Mouse (Mus musculus): ENCODE results near the gene Mpv17l2. TPM values are rescaled to one million over a fixed set of nuclear protein-coding genes. Genes with fewer than 3 reads are reported as not detected.

Gene Mpv17l2
- polyA plus RNA-seq, 1 experiment = 29.1 TPM

DNA sequence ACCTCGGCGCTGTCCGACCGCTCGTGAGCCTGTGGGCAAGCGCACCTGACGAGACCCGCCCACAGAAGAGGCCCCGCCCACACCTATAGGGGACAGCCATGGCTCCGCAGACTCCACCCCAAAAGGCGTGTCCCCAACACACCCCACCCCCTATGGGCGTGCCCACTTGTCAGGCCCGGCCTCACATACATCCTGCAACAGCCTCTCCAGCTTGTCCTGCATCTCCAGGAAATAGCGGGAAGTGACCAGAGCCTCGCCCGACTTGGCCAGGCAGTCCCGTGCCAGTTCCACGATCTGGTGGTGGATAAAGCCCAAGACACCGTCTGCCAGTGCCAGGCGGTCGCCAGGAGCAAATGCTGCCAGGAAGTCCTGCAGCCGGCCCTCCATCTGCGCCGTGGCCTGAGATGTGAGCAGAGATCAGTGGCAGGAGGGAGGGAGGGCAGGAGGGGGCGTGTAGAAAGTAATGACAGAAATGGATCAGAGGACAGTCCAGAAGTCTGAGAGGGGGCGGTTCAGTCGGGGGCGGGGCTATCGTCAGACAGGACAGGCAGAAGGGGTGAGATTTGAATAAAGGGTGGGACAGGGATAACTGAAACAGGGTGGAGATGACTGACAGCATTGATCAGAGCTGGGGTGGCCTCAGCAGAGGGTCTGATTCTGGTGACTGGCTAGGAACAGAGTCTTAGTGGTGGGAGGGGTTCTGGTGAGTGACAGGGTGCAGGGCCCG, 27.4 kb upstream of the Mpv17l2 start:
- DNase-seq (ENCODE audit: low read depth) = peak; percentile 55
- no peak for TF ChIP-seq CTCF (IDR thresholded peaks at IDR 0.05; ENCODE audit: borderline replicate concordance, extremely low read depth, insufficient read depth, insufficient read length)
- no peak for TF ChIP-seq POLR2A (IDR thresholded peaks at IDR 0.05; ENCODE audit: borderline replicate concordance, extremely low read depth, insufficient read depth, insufficient read length, poor library complexity, severe bottlenecking)

DNA sequence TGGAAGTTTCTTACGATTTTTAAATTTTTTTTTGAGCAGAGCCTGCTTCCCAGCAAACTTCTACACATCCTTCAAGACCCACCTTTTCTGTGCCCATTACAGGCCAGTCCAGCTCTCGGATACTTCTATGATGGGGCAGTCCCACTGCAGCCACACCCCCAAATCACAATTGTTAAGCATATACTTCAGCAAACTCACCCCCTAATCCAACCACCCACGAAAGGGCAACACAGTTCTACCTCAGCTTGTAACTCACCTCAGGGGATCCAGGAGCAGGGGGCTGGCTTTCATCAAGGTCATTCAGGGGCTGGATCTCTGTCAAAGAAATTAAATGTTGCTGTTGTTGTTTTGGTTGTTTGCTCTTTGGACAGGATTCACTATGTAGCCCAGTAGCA, 26.3 kb upstream of the Mpv17l2 start:
- no peak for DNase-seq (ENCODE audit: low read depth)
- no peak for TF ChIP-seq CTCF (IDR thresholded peaks at IDR 0.05; ENCODE audit: borderline replicate concordance, extremely low read depth, insufficient read depth, insufficient read length)
- no peak for TF ChIP-seq POLR2A (IDR thresholded peaks at IDR 0.05; ENCODE audit: borderline replicate concordance, extremely low read depth, insufficient read depth, insufficient read length, poor library complexity, severe bottlenecking)

DNA sequence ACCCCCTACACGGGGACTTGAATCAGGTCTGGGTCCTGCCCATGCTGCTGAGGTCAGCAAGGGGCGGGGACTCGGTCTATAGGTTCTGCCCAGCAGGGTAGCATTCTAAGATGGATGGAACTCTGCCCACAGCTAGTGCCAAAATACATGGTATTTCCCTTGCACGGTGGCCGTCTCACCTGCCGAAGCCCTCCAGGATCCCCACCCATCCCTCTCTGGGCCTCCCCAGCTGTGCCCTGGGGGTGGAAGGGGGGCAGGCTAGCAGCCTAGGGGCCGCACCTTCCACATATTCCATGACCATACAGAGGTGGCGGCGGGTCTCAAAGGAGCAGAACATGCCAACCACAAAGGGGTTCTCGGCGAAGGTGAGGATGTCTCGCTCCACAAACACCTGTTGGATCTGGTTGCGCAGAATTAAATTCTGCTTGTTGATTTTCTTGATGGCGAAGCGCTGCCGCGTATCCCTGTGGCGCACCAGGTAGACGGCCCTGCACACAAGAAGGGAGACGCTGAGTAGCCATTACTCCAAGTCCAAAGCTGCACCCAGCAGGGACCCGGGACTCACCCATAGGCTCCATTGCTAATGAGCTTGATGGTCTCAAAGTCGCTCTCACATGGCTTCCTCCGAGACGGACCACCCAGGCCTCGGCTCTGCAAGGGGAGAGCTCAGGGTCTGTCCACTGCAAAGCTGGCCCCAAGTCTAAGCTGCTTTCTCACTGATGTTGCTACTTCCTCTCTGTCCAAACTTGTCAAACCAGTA, 25.7 kb upstream of the Mpv17l2 start:
- DNase-seq (ENCODE audit: low read depth) = no peak
- TF ChIP-seq CTCF (IDR thresholded peaks at IDR 0.05; ENCODE audit: borderline replicate concordance, extremely low read depth, insufficient read depth, insufficient read length) (no peak), POLR2A (IDR thresholded peaks at IDR 0.05; ENCODE audit: borderline replicate concordance, extremely low read depth, insufficient read depth, insufficient read length, poor library complexity, severe bottlenecking) (no peak)

DNA sequence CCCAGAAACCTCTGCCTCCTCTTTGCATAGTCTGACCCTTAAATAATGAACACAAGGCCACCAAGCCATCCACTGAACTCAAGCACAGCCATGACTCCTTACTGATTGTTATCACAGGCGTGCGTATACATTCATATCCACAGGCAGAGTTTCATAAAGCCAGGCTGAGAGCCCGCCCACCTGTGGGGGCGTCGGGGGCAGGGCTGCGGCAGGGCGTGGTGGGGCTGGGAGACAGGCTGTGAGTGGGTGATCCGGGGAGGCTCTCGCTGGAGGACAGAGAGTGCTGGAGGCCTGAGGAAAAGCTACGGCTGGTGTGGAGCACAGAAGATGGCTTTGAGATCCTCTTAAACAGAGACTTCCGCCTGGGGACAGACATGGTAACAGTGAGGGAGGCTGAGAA, 19.3 kb upstream of the Mpv17l2 start:
- DNase-seq (ENCODE audit: low read depth) = no peak
- TF ChIP-seq POLR2A (IDR thresholded peaks at IDR 0.05; ENCODE audit: borderline replicate concordance, extremely low read depth, insufficient read depth, insufficient read length, poor library complexity, severe bottlenecking) (no peak), CTCF (IDR thresholded peaks at IDR 0.05; ENCODE audit: borderline replicate concordance, extremely low read depth, insufficient read depth, insufficient read length) (no peak)

DNA sequence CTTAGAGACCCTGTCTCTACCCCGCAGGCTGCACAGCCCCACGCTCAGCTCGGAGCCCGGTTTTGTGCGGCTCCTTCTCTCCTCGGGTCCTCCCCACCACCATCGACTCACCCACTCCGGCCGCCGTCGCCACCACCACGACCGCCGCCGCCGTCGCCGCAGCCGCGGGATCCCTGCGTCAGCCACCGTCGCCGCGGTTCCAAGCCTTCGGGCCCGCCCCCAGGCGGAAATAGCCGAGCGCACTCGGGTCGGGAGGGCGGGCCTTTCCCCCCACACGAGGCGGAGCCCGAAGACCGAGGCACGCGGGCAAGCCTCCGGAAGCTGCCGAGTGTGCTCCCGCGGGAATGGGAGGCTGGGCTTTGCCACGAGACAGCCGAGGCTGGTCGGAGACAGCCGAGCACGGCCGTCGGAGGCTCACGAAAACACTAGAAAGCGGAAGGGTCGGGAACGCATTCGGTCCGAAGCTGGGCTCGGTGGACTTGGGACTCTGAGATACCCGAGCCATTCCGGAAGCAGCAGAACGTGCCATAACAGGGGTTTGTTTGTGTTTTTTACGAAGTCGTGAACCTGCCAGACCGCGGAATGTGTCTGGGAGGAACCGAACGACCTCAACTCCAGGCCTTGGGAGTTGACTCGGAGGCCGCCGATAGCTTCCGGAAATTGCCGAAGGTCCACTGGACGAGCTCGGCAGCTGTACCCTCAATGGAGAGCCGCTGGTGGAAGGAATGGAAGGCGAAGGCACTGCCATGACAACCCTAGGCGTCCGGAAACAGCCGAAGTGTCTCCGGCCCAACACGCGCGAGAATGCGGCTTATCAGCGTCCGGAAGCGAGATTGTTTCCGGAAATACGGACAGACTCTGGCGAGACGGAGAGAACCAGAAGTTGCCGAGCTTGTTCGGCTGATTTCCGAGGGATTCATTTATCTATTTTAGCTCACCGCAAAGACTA, 16.0 kb upstream of the Mpv17l2 start, which contains the start of gene Pik3r2:
Gene Pik3r2, minus strand, starts transcription at position 218 of the 949 bp plus-strand sequence.
- TF ChIP-seq POLR2A (IDR thresholded peaks at IDR 0.05; ENCODE audit: borderline replicate concordance, extremely low read depth, insufficient read depth, insufficient read length, poor library complexity, severe bottlenecking) = peak; percentile 96
- TF ChIP-seq CTCF (IDR thresholded peaks at IDR 0.05; ENCODE audit: borderline replicate concordance, extremely low read depth, insufficient read depth, insufficient read length) = peak; percentile 7; the same call in 1 of the 2 replicates
- peak; percentile 99 for DNase-seq (ENCODE audit: low read depth)

DNA sequence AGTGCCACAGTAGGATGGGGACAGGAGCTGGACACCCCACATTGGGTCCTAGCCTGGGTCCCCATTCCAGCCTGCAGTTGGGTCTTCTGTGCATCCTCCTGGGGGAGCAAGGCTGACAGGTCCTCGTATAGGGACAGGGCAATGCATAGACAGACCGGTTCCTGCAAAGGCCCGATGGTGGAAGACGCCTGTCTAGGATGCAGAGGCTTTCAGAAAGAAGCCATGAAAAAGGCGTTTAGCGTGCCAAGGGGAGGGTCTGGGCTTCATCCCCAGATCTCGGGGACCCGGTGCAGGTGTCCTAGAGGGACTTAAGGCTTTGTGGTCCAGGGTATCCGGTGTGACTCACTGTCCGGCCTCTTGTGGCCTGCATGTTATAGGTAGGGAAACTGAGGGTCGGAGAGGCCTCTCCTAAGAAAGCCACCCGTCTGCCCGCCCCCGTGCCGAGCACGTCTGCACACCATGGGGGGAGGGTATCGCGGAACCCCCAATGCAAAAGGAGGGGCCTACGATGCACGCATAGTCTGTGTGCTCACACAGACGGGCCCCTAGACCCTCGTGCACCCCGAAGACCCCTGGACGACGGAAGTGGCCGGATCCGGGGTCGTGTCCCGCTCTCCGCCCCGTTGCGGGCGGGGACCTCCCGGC, 15.2 kb upstream of the Mpv17l2 start:
- TF ChIP-seq CTCF (IDR thresholded peaks at IDR 0.05; ENCODE audit: borderline replicate concordance, extremely low read depth, insufficient read depth, insufficient read length) = no peak
- TF ChIP-seq POLR2A (IDR thresholded peaks at IDR 0.05; ENCODE audit: borderline replicate concordance, extremely low read depth, insufficient read depth, insufficient read length, poor library complexity, severe bottlenecking) = no peak
- peak; percentile 51 for DNase-seq (ENCODE audit: low read depth)

DNA sequence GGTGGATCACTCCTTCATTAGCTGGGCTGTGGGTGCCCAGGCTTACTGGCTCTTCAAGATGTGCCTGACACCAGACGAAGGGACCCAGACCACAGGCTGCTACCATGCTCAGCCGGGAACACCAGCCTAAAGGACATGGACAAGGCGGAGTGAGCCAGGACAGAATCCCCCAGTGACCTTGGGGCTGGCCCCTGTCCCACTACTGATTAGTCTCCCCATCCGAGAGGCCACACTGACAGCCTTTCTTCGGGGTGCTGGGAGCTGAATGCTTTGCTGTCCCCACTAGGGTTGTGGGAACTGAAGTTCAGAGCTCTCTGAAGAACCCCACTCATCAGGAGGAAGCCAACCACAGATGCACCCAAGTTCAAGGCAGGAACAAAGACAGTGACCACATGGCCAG, 14.5 kb upstream of the Mpv17l2 start:
- TF ChIP-seq CTCF (IDR thresholded peaks at IDR 0.05; ENCODE audit: borderline replicate concordance, extremely low read depth, insufficient read depth, insufficient read length) (no peak), POLR2A (IDR thresholded peaks at IDR 0.05; ENCODE audit: borderline replicate concordance, extremely low read depth, insufficient read depth, insufficient read length, poor library complexity, severe bottlenecking) (no peak)
- no peak for DNase-seq (ENCODE audit: low read depth)

DNA sequence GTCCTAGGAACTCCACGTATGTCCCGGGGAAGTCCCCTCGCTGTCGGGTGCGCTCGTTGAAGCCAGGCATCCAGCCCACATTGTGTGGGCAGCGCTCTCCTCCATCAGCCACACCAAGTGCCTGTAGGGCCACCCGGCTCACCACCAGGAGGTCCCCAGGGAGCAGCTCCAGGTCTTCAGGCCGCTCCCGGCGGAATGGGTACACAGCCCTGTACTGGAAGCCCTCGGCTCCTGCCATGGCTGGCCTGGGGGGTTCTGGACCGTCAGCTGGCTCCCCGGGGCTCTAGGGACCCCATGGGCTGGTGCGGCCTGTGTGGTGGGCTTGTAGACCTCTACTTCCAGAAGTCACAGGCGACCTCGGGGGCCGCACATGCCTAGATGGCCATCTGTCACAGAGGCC, 14.0 kb upstream of the Mpv17l2 start:
- TF ChIP-seq CTCF (IDR thresholded peaks at IDR 0.05; ENCODE audit: borderline replicate concordance, extremely low read depth, insufficient read depth, insufficient read length) = no peak
- no peak for TF ChIP-seq POLR2A (IDR thresholded peaks at IDR 0.05; ENCODE audit: borderline replicate concordance, extremely low read depth, insufficient read depth, insufficient read length, poor library complexity, severe bottlenecking)
- no peak for DNase-seq (ENCODE audit: low read depth)

DNA sequence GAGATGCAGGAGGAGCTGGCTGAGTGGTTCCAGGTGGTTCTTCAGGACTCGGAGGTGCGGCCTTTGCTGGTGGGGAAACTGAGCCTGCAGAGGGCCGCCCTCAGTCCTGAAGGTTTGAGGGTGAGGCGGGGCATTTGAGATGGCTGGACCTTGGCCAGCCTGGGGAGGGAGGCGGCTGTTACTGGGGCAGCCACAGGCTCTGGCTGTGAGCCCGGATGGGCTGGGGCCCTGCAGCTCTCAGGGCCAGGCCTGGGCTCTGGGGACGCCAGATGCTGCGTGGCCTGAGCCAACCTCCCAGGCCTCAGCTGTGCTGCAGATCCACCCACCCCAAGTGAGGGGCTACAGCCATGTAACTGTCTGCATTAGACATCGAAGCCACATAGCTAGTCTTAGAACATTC, 13.1 kb upstream of the Mpv17l2 start:
- TF ChIP-seq CTCF (IDR thresholded peaks at IDR 0.05; ENCODE audit: borderline replicate concordance, extremely low read depth, insufficient read depth, insufficient read length) = no peak
- no peak for TF ChIP-seq POLR2A (IDR thresholded peaks at IDR 0.05; ENCODE audit: borderline replicate concordance, extremely low read depth, insufficient read depth, insufficient read length, poor library complexity, severe bottlenecking)
- peak; percentile 92 for DNase-seq (ENCODE audit: low read depth)

DNA sequence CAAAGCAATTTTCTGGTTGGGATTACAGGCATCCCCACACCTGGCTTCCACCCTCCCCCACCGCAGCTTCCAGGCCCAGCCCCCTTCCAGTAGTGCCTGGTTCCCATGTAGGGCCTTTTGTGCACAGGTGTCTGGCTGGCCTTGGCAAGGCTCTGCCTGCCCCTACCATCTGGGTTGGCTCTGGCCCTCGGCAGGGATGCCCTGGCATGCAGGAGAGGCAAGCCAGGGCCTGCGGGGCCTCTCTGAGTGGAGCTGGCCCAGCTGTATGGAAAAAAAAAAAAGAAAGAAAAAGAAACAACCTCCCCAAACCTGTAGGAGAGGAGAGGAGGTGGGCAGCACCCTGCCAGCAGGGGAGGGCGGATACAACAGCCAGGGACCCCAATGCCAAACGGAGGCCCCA, 12.7 kb upstream of the Mpv17l2 start:
- TF ChIP-seq CTCF (IDR thresholded peaks at IDR 0.05; ENCODE audit: borderline replicate concordance, extremely low read depth, insufficient read depth, insufficient read length) = no peak
- no peak for TF ChIP-seq POLR2A (IDR thresholded peaks at IDR 0.05; ENCODE audit: borderline replicate concordance, extremely low read depth, insufficient read depth, insufficient read length, poor library complexity, severe bottlenecking)
- peak; percentile 73 for DNase-seq (ENCODE audit: low read depth)

Data from brain, embryonic 14.5 days (tissue).